Mouse (Mus musculus): ENCODE data around the gene Gan. TPM values are rescaled to one million over a fixed set of nuclear protein-coding genes. Genes with fewer than 3 reads are reported as not detected.

Gene Gan
- polyA plus RNA-seq, 1 experiment from 2014 or later, result 1.6 TPM

DNA sequence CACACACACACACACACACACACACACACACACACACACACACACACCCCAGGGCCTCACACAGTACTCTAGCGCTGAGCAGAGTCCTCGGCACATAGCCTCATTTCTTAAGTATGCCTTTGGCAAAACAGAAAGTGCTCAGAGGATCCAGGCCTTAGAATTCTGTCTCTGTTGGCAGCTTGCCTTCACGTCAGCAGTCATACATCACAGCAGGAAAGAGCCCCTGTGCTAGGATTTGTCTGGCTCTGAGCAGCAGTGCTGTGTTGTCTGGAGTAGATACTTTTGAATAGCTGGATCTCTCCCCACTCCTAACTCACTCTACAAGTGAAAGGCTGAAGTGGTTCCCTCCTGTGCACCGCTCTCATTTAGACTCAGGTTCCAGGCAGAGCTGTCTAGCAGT lies 36.4 kb downstream of the Gan start:
- ATAC-seq (ENCODE audit: low FRiP score, low TSS enrichment), result no peak
- no peak overlapping the region for H3K9ac ChIP-seq (replicated peaks; ENCODE audit: low read length)
- peaks cover 62% of the 10 kb centered on the region for H3K36me3 ChIP-seq (ENCODE audit: insufficient read depth, low read length)
- no peaks in the 10 kb centered on the region for H3K9me3 ChIP-seq (ENCODE audit: low read length)
- H3K4me3 ChIP-seq (ENCODE audit: low read length), result no peak overlapping the region
- H3K27ac ChIP-seq (ENCODE audit: low read length), result no peak overlapping the region
- H3K4me1 ChIP-seq (ENCODE audit: insufficient read depth, low read length), result peaks cover 15% of the 10 kb centered on the region
- WGBS, result 68% methylated on average over 4 of the region's 4 CpGs
- no peaks in the 10 kb centered on the region for H3K27me3 ChIP-seq (ENCODE audit: insufficient read depth, low read length)
- H3K4me2 ChIP-seq (replicated peaks; ENCODE audit: low read depth, low read length), result no peak overlapping the region

DNA sequence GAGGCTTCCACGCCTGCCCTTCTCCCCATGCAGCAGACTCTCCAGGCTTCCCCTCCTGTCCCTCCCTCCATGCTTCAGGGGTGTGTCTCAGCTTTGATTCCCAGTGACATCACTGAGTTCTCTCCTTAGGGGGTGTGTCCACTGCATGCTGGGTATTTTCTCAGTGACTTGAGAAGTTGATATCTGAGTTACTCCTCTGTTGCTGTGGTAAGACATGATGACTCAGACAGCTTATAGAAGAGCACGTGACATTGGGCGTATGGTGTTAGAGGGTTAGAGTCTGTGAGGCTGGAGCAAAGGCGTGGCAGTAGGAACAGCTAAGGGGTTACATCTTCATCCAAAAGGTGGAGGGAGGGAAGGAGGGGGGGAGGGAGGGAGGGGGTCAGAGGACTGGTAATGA lies 38.7 kb downstream of the Gan start:
- 97% methylated on average over 4 of the region's 4 CpGs for WGBS
- no peak overlapping the region for H3K27ac ChIP-seq (ENCODE audit: low read length)
- H3K4me3 ChIP-seq (ENCODE audit: low read length), result no peak overlapping the region
- peaks cover 36% of the 10 kb centered on the region for H3K4me1 ChIP-seq (ENCODE audit: insufficient read depth, low read length)
- H3K9ac ChIP-seq (replicated peaks; ENCODE audit: low read length), result no peak overlapping the region
- ATAC-seq (ENCODE audit: low FRiP score, low TSS enrichment), result no peak
- no peaks in the 10 kb centered on the region for H3K9me3 ChIP-seq (ENCODE audit: low read length)
- H3K4me2 ChIP-seq (replicated peaks; ENCODE audit: low read depth, low read length), result no peak overlapping the region
- H3K27me3 ChIP-seq (ENCODE audit: insufficient read depth, low read length), result no peaks in the 10 kb centered on the region
- peaks cover 42% of the 10 kb centered on the region for H3K36me3 ChIP-seq (ENCODE audit: insufficient read depth, low read length)

DNA sequence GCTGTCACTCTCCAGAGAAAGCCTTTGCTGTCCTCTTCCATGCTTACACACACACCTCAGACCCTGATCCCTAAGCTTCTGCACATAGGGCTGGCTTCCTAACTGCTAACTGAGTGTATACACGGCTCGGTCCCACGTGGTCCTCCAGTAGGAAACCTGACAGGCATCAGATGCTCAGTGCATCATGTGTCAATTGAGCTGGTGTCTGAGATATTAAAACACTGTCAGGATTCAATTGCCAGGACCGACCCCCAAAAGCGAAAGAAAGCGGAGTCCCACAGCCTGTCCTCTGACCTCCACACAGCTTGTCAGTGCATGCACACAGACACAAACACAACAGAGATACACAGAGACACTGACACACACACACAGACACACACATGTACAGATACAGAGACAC lies 39.6 kb downstream of the Gan start:
- no peak for ATAC-seq (ENCODE audit: low FRiP score, low TSS enrichment)
- Histone ChIP-seq H3K36me3 (ENCODE audit: insufficient read depth, low read length) (peaks cover 39% of the 10 kb centered on the region), H3K9ac (replicated peaks; ENCODE audit: low read length) (no peak overlapping the region), H3K4me2 (replicated peaks; ENCODE audit: low read depth, low read length) (no peak overlapping the region), H3K27ac (ENCODE audit: low read length) (no peak overlapping the region), H3K4me3 (ENCODE audit: low read length) (no peak overlapping the region), H3K27me3 (ENCODE audit: insufficient read depth, low read length) (no peaks in the 10 kb centered on the region), H3K4me1 (ENCODE audit: insufficient read depth, low read length) (peaks cover 42% of the 10 kb centered on the region), H3K9me3 (ENCODE audit: low read length) (no peaks in the 10 kb centered on the region)
- 88% methylated on average over 6 of the region's 6 CpGs for WGBS

DNA sequence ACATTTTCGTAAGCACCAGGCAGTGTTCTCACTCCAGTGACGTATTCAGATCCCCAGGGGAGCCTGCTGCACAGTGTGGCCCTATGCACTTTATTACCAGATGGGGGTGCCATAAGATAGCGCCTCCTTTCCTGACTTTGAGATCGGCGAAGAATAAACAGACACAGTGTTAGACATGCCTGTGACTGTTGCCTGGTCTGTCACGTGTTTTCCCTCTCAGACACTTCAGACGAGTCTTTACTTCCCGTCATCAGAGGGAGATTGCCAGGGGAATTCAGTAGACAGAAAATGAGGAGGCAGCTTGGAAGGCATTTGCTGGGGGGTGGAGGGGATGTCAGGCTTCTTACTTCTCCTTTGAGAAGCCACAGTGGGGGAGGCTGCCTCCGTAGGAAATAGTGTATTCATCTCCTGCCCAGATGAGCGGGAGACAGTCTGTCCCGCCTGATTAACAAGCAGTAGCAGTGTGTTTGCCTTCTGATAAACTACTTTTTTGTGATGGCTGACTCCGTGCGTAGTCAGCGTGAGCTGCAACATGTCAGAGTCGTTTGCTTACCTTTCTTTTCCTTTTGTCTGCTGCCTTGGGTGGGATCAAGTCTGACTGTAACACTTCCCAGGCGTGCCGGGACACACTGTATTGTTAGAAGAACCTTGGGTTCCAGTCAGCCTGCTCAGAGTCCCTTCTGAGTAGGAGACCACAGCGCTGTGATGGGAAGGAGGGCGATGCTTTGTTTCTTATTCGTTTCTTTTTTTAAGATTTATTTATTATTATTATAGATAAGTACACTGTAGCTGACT lies 40.4 kb downstream of the Gan start:
- Histone ChIP-seq H3K9me3 (ENCODE audit: low read length) (no peaks in the 10 kb centered on the region), H3K9ac (replicated peaks; ENCODE audit: low read length) (no peak overlapping the region), H3K27me3 (ENCODE audit: insufficient read depth, low read length) (no peaks in the 10 kb centered on the region), H3K4me1 (ENCODE audit: insufficient read depth, low read length) (peaks cover 42% of the 10 kb centered on the region), H3K36me3 (ENCODE audit: insufficient read depth, low read length) (peaks cover 39% of the 10 kb centered on the region), H3K4me2 (replicated peaks; ENCODE audit: low read depth, low read length) (no peak overlapping the region; the same call in 1 of the 2 replicates), H3K27ac (ENCODE audit: low read length) (peak overlapping the region; percentile 15; the same call in 1 of the 2 replicates), H3K4me3 (ENCODE audit: low read length) (no peak overlapping the region)
- peak; percentile 67 for ATAC-seq (ENCODE audit: low FRiP score, low TSS enrichment)
- WGBS, result 38% methylated on average over 20 of the region's 20 CpGs

DNA sequence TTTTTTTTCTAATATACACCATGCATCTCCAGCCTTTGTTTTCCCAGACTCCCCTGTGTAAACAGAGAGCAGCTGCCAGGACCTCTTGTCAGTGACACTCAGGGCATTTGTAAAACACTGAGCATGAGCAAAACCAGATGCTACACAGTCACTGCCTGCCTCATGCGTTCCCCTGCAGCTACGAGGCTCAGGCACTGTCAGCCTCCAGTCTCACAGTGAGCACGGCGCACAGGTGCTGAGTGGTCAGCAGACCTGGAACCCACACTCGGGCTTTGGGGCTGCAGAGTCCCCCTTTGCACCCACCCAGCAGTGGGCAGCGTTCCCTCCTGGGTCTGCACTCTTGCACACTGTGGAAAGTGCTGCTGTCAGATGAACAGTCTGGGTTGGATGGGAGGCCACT lies 41.7 kb downstream of the Gan start:
- no peak overlapping the region for H3K4me3 ChIP-seq (ENCODE audit: low read length)
- H3K9ac ChIP-seq (replicated peaks; ENCODE audit: low read length), result no peak overlapping the region
- H3K4me2 ChIP-seq (replicated peaks; ENCODE audit: low read depth, low read length), result no peak overlapping the region
- no peaks in the 10 kb centered on the region for H3K27me3 ChIP-seq (ENCODE audit: insufficient read depth, low read length)
- H3K9me3 ChIP-seq (ENCODE audit: low read length), result no peaks in the 10 kb centered on the region
- ATAC-seq (ENCODE audit: low FRiP score, low TSS enrichment), result peak; percentile 36
- 39% methylated on average over 6 of the region's 6 CpGs for WGBS
- H3K27ac ChIP-seq (ENCODE audit: low read length), result peak overlapping the region; percentile 81
- peaks cover 35% of the 10 kb centered on the region for H3K36me3 ChIP-seq (ENCODE audit: insufficient read depth, low read length)
- peaks cover 42% of the 10 kb centered on the region for H3K4me1 ChIP-seq (ENCODE audit: insufficient read depth, low read length)

DNA sequence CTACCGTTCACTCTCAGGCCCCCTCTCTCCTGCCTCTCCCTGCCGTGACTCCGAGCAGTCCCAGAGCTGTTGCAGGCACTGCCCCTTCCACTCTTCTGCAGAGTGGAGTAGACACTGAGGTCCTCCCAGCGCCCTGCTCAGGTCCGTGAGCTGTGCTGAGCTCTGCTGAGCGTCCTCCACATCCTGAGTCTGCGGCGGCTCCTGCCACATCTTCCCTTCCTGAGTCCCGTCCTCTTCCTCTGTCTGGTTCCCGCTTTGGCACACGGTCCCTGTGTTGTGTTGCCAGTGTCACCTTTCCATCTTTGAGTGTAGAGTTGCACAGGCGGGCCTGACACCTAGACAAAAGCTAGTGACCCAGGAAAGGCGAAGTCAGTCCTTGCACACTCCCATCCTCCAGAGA lies 42.4 kb downstream of the Gan start:
- H3K4me2 ChIP-seq (replicated peaks; ENCODE audit: low read depth, low read length), result 0 out of 2 replicates have a peak overlapping the region, but pooled peaks have one; percentile 11
- H3K27me3 ChIP-seq (ENCODE audit: insufficient read depth, low read length), result no peaks in the 10 kb centered on the region
- H3K9ac ChIP-seq (replicated peaks; ENCODE audit: low read length), result no peak overlapping the region; the same call in 1 of the 2 replicates
- no peaks in the 10 kb centered on the region for H3K9me3 ChIP-seq (ENCODE audit: low read length)
- H3K36me3 ChIP-seq (ENCODE audit: insufficient read depth, low read length), result peaks cover 29% of the 10 kb centered on the region; the same call in 1 of the 2 replicates
- H3K4me1 ChIP-seq (ENCODE audit: insufficient read depth, low read length), result peaks cover 42% of the 10 kb centered on the region
- H3K27ac ChIP-seq (ENCODE audit: low read length), result peak overlapping the region; percentile 81
- WGBS, result 15% methylated on average over 13 of the region's 13 CpGs
- peak; percentile 47 for ATAC-seq (ENCODE audit: low FRiP score, low TSS enrichment)
- H3K4me3 ChIP-seq (ENCODE audit: low read length), result no peak overlapping the region

DNA sequence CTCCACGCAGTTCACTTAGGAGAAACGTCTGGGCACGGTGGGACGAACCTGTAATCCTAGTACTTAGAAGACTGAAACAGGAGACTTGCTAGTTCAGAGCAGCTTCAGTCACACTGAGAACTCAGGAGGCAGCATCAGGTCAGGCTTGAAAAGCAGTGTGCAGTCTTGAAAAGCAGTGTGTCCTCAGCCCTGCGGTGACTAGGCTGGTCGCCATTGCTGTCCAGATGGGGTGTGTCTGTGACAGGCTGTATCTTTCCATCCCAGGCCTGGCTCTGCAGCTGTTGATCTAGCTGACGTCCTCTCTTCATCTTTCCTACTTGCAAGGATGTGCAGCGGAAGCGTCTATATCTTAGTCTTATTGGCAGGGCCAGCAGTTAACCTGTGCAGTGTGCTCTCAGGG lies 42.9 kb downstream of the Gan start:
- peak; percentile 33; the same call in 1 of the 2 replicates for ATAC-seq (ENCODE audit: low FRiP score, low TSS enrichment)
- H3K9me3 ChIP-seq (ENCODE audit: low read length), result no peaks in the 10 kb centered on the region
- peaks cover 42% of the 10 kb centered on the region for H3K4me1 ChIP-seq (ENCODE audit: insufficient read depth, low read length)
- no peak overlapping the region for H3K4me2 ChIP-seq (replicated peaks; ENCODE audit: low read depth, low read length)
- H3K27me3 ChIP-seq (ENCODE audit: insufficient read depth, low read length), result no peaks in the 10 kb centered on the region
- peaks cover 27% of the 10 kb centered on the region; the same call in 1 of the 2 replicates for H3K36me3 ChIP-seq (ENCODE audit: insufficient read depth, low read length)
- H3K4me3 ChIP-seq (ENCODE audit: low read length), result no peak overlapping the region
- H3K27ac ChIP-seq (ENCODE audit: low read length), result peak overlapping the region; percentile 81
- no peak overlapping the region for H3K9ac ChIP-seq (replicated peaks; ENCODE audit: low read length)
- WGBS, result 43% methylated on average over 9 of the region's 9 CpGs

DNA sequence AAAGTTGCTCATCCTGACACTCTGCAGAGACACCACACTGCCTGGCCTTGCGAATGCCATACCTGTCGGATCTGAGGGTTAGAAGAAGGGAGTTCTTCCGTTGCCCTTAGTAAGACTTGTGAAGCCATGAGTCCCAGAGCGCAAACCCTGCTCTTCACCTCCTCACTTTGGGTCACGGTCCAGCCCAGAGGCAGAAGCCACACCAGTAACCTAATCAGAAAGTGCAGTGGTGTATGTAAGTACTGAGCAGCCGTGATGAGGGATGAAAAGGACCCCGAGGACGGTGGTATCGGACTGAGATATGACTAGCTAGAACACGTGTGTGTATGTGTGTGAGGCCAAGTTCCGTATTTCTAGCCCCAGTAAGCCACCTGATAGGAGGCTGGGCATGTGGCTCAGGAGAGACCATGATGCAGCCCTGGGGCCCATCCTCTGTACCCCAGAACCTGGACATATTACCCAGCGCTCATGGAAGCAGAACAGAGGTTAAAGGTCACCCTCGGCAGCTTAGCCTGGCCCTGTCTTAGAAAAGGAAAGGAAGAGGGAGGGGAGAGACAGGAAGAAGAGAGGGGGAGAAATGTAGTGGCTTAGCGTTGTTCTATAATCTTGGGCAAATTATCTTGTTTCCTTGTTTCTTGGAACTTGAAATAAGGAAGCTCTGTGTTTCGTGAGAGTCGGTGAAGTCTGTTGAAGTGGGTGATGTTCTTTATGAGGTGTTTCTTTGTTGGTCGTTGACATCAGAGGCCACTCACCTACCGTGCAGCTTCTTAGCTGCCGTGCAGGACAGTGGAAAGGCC lies 43.5 kb downstream of the Gan start:
- H3K9me3 ChIP-seq (ENCODE audit: low read length), result no peaks in the 10 kb centered on the region
- ATAC-seq (ENCODE audit: low FRiP score, low TSS enrichment), result no peak
- peaks cover 42% of the 10 kb centered on the region for H3K4me1 ChIP-seq (ENCODE audit: insufficient read depth, low read length)
- peaks cover 21% of the 10 kb centered on the region; the same call in 1 of the 2 replicates for H3K36me3 ChIP-seq (ENCODE audit: insufficient read depth, low read length)
- no peak overlapping the region for H3K4me2 ChIP-seq (replicated peaks; ENCODE audit: low read depth, low read length)
- H3K9ac ChIP-seq (replicated peaks; ENCODE audit: low read length), result no peak overlapping the region
- H3K27ac ChIP-seq (ENCODE audit: low read length), result peak overlapping the region; percentile 81
- H3K27me3 ChIP-seq (ENCODE audit: insufficient read depth, low read length), result no peaks in the 10 kb centered on the region
- WGBS, result 56% methylated on average over 19 of the region's 19 CpGs
- no peak overlapping the region for H3K4me3 ChIP-seq (ENCODE audit: low read length)

DNA sequence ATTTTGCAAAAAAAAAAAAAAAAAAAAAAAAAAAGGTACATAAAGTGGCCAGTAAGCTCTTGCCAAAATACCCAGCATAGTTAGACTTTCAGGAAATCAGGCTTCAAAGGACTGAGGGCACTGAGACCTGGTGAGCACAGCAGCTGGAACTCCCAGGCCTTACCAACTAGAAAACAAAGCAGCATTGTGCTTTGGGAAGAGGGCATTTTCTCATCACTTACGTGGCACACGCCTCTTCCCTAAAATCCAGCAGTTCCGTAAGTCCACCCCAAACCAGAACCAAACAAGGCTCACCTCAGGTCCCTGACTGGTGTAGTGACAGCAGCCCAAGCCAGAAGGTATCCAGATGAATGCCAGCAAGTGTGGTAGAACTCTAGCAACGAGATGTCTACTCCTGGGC lies 45.1 kb downstream of the Gan start:
- Histone ChIP-seq H3K4me2 (replicated peaks; ENCODE audit: low read depth, low read length) (no peak overlapping the region), H3K9ac (replicated peaks; ENCODE audit: low read length) (no peak overlapping the region), H3K4me1 (ENCODE audit: insufficient read depth, low read length) (peaks cover 38% of the 10 kb centered on the region), H3K27me3 (ENCODE audit: insufficient read depth, low read length) (no peaks in the 10 kb centered on the region), H3K9me3 (ENCODE audit: low read length) (no peaks in the 10 kb centered on the region), H3K4me3 (ENCODE audit: low read length) (no peak overlapping the region), H3K36me3 (ENCODE audit: insufficient read depth, low read length) (peaks cover 8% of the 10 kb centered on the region; the same call in 1 of the 2 replicates), H3K27ac (ENCODE audit: low read length) (no peak overlapping the region)
- WGBS, result 93% methylated on average over 4 of the region's 4 CpGs
- no peak for ATAC-seq (ENCODE audit: low FRiP score, low TSS enrichment)
